Mouse (Mus musculus) brain, embryonic 14.5 days (tissue): ENCODE data around the gene Bpifb6.

Experiments
- CTCF ChIP-seq: fragments of 200-500 bp; IDR thresholded peaks from 2 replicates; pipeline ENCODE4 v1.5.1; 2012; ENCODE audit warnings: inconsistent platforms, mild to moderate bottlenecking, moderate library complexity, borderline replicate concordance; ENCODE audit not compliant: insufficient read depth, insufficient read length; ENCODE audit errors: extremely low read depth
- POLR2A ChIP-seq: fragments of 200-500 bp; IDR thresholded peaks from 2 replicates; pipeline ENCODE4 v1.6.1; 2012; ENCODE audit warnings: mild to moderate bottlenecking, inconsistent platforms, borderline replicate concordance; ENCODE audit not compliant: poor library complexity, insufficient read depth, insufficient read length, severe bottlenecking; ENCODE audit errors: extremely low read depth

- TF ChIP-seq CTCF (no peak), POLR2A (no peak)
Observed at GRCm38 (mm10) chr2:153914151-153914550, 14.0 kb downstream of the Bpifb6 start.
